Mouse (Mus musculus) cerebellum, adult 2 months (tissue): ENCODE measurements around the gene Ugt1a5. TPM values are rescaled to one million over a fixed set of nuclear protein-coding genes. Genes with fewer than 3 reads are reported as not detected.
"Not testable (repeated sequence)": the region's sequence is repeated elsewhere in the genome, so short reads cannot be mapped to it uniquely, and the experiment has no call there.

Experiments
- DNase-seq, 2 experiments: peaks; one replicate each; pipeline ENCODE4 v3.0.0; 2021
- H3K27ac ChIP-seq: fragments of 200-500 bp; 2 replicates; pipeline ENCODE4 v1.5.1; 2012; ENCODE audit warnings: low read length, control low read depth, inconsistent platforms; ENCODE audit not compliant: insufficient read depth
- H3K27me3 ChIP-seq: fragments of 200-500 bp; 2 replicates; pipeline ENCODE4 v1.6.1; 2012; ENCODE audit warnings: inconsistent platforms, mild to moderate bottlenecking, low read length, moderate library complexity; ENCODE audit not compliant: control insufficient read depth, insufficient read depth
- H3K4me1 ChIP-seq: fragments of 200-500 bp; 2 replicates; pipeline ENCODE4 v1.6.1; 2011; ENCODE audit warnings: low read length; ENCODE audit not compliant: control insufficient read depth, insufficient read depth
- H3K4me3 ChIP-seq: fragments of 200-500 bp; replicated peaks from 2 replicates; pipeline ENCODE3; 2011; ENCODE audit warnings: mild to moderate bottlenecking, low read depth, low read length, control low read depth; ENCODE audit not compliant: insufficient read depth
- CTCF ChIP-seq: fragments of 200-500 bp; IDR thresholded peaks from 2 replicates; pipeline ENCODE4 v1.5.1; 2011; ENCODE audit warnings: low read depth, mild to moderate bottlenecking, control low read depth, low read length, moderate library complexity, borderline replicate concordance; ENCODE audit not compliant: insufficient read depth
- POLR2A ChIP-seq: fragments of 200-500 bp; IDR thresholded peaks from 2 replicates; pipeline ENCODE4 v1.6.1; 2011; ENCODE audit warnings: low read length, control low read depth, borderline replicate concordance; ENCODE audit not compliant: insufficient read depth
- WGBS: fragments of 180-500 bp; shearing (Covaris S2); methylation state at CpG from one replicate; pipeline ENCODE4 v1.1.7; 2018; 5-methylcytosine and 5-hydroxymethylcytosine counted together
- polyA plus RNA-seq: library from polyadenylated mRNA; depleted of rRNA; stranded (reverse); fragments of >200 nt; gene quantifications from 2 replicates; pipeline ENCODE4 v1.2.3, GENCODE M21; 2012; rRNA removed

Ugt1a5 gene
- 0.08 TPM in 1 of 2 replicates, not detected in the other for polyA plus RNA-seq

GRCm38 (mm10) chr1:88165711-88166110 lies at the start of gene Ugt1a5:
Gene Ugt1a5 (plus strand): TSS chr1:88166012.
- 93% methylated on average over 5 of the region's 5 CpGs for WGBS
- Histone ChIP-seq H3K27me3 (no peaks in the 10 kb centered on the region; the same call in 1 of the 2 replicates), H3K27ac (no peak within 1 kb of the TSS), H3K4me1 (peaks cover 7% of the 10 kb centered on the region; the same call in 1 of the 2 replicates), H3K4me3 (no peak within 1 kb of the TSS)
- no peak for TF ChIP-seq CTCF
- TF ChIP-seq POLR2A = no peak
- no peak for DNase-seq

GRCm38 (mm10) chr1:88120550-88120949 lies 45.3 kb upstream of the Ugt1a5 start:
- 0 out of 2 replicates have a peak, but pooled peaks have one; percentile 18 for TF ChIP-seq CTCF
- not testable (repeated sequence) for H3K4me1 ChIP-seq, H3K4me3 ChIP-seq, H3K27ac ChIP-seq, DNase-seq, H3K27me3 ChIP-seq
- 12% methylated on average over 4 of the region's 4 CpGs for WGBS

- not testable (repeated sequence) for H3K4me3 ChIP-seq, DNase-seq, H3K27ac ChIP-seq, H3K27me3 ChIP-seq, H3K4me1 ChIP-seq
- WGBS = no CpG with 5 or more reads among the region's 1 CpGs
Measured at GRCm38 (mm10) chr1:88121521-88121920, 44.3 kb upstream of the Ugt1a5 start.

GRCm38 (mm10) chr1:88125827-88126360 lies 39.9 kb upstream of the Ugt1a5 start:
- not testable (repeated sequence) for H3K4me1 ChIP-seq, DNase-seq, H3K27ac ChIP-seq, H3K4me3 ChIP-seq, H3K27me3 ChIP-seq
- 80% methylated on average over 4 of the region's 4 CpGs for WGBS

- H3K4me1 ChIP-seq, H3K4me3 ChIP-seq, H3K27me3 ChIP-seq, H3K27ac ChIP-seq, DNase-seq: not testable (repeated sequence)
- whole genome bisulfite sequencing = 84% methylated on average over 2 of the region's 2 CpGs
Measured at GRCm38 (mm10) chr1:88129091-88129490, 36.7 kb upstream of the Ugt1a5 start.

- H3K27me3 ChIP-seq, H3K4me1 ChIP-seq, H3K4me3 ChIP-seq, DNase-seq, H3K27ac ChIP-seq: not testable (repeated sequence)
- 86% methylated on average over 1 of the region's 1 CpGs for WGBS
Measured at GRCm38 (mm10) chr1:88130223-88130622, 35.6 kb upstream of the Ugt1a5 start.

- TF ChIP-seq POLR2A = no peak
- TF ChIP-seq CTCF = no peak
- Histone ChIP-seq H3K27me3 (no peaks in the 10 kb centered on the region), H3K4me1 (no peaks in the 10 kb centered on the region), H3K27ac (no peak overlapping the region), H3K4me3 (no peak overlapping the region)
- DNase-seq = no peak
- 60% methylated on average over 3 of the region's 3 CpGs for WGBS
Measured at GRCm38 (mm10) chr1:88133908-88134456, 31.8 kb upstream of the Ugt1a5 start.

GRCm38 (mm10) chr1:88134457-88135011 lies 31.3 kb upstream of the Ugt1a5 start, which contains the start of gene Ugt1a6a:
Gene Ugt1a6a (plus strand): TSS chr1:88134809.
- H3K27ac ChIP-seq, H3K27me3 ChIP-seq, H3K4me1 ChIP-seq, H3K4me3 ChIP-seq, DNase-seq: not testable (repeated sequence)
- WGBS = 43% methylated on average over 5 of the region's 5 CpGs

GRCm38 (mm10) chr1:88135229-88135904 lies 30.4 kb upstream of the Ugt1a5 start:
- DNase-seq, H3K4me1 ChIP-seq, H3K27me3 ChIP-seq, H3K27ac ChIP-seq, H3K4me3 ChIP-seq: not testable (repeated sequence)
- WGBS = 79% methylated on average over 6 of the region's 6 CpGs
